Mouse (Mus musculus) stomach, postnatal 0 days (tissue): ENCODE measurements around the gene Sema3a. TPM values are rescaled to one million over a fixed set of nuclear protein-coding genes. Genes with fewer than 3 reads are reported as not detected.

Experiments
- ATAC-seq: fragments of 200-750 bp; cut with Nextera tagmentation; 2 replicates; pipeline ENCODE4 v1.8.0; 2017; ENCODE audit not compliant: low FRiP score, low TSS enrichment
- DNase-seq: peaks from one replicate; pipeline ENCODE4 v3.0.0-alpha.2; 2016; ENCODE audit warnings: low spot score
- H3K27ac ChIP-seq: fragments of 300-500 bp; sonication (generic); replicated peaks from 2 replicates; pipeline ENCODE4 v1.5.1; 2014; ENCODE audit warnings: mild to moderate bottlenecking, control low read depth
- H3K27me3 ChIP-seq: fragments of 300-500 bp; sonication (generic); 2 replicates; pipeline ENCODE4 v1.6.1; 2014; ENCODE audit warnings: low read length; ENCODE audit not compliant: control insufficient read depth, insufficient read depth
- H3K36me3 ChIP-seq: fragments of 300-500 bp; sonication (generic); 2 replicates; pipeline ENCODE4 v1.6.1; 2014; ENCODE audit warnings: low read length, mixed read lengths; ENCODE audit not compliant: control insufficient read depth, insufficient read depth
- H3K4me1 ChIP-seq: fragments of 300-500 bp; sonication (generic); replicated peaks from 2 replicates; pipeline ENCODE4 v1.6.1; 2014; ENCODE audit warnings: antibody characterized with exemption; ENCODE audit not compliant: control insufficient read depth, insufficient read depth
- H3K4me2 ChIP-seq: fragments of 300-500 bp; sonication (generic); replicated peaks from 2 replicates; pipeline ENCODE4 v1.6.1; 2014; ENCODE audit warnings: low read depth, mild to moderate bottlenecking, control low read depth, moderate library complexity
- H3K4me3 ChIP-seq: fragments of 300-500 bp; sonication (generic); 2 replicates; pipeline ENCODE4 v1.5.1; 2014; ENCODE audit warnings: low read depth, low read length, control low read depth
- H3K9ac ChIP-seq: fragments of 300-500 bp; sonication (generic); 2 replicates; pipeline ENCODE4 v1.6.1; 2014; ENCODE audit warnings: mild to moderate bottlenecking, low read length, control low read depth, mixed read lengths
- H3K9me3 ChIP-seq: fragments of 300-500 bp; sonication (generic); 2 replicates; pipeline ENCODE4 v1.6.1; 2016; ENCODE audit warnings: low read length; ENCODE audit not compliant: control insufficient read depth
- CTCF ChIP-seq: IDR thresholded peaks from 2 replicates; pipeline ENCODE4 v1.5.1; 2016; ENCODE audit warnings: antibody characterized with exemption, low read depth, mild to moderate bottlenecking, moderate library complexity
- EP300 ChIP-seq: optimal IDR thresholded peaks from 2 replicates; pipeline ENCODE3; 2016; ENCODE audit warnings: antibody characterized with exemption
- WGBS: fragments of 180-500 bp; shearing (Covaris S2); extraction: QIAGEN DNeasy Blood & Tissue Kit; methylation state at CpG from one replicate; pipeline ENCODE4 v1.1.7; 2014; 5-methylcytosine and 5-hydroxymethylcytosine counted together
- polyA plus RNA-seq: library from polyadenylated mRNA; unstranded; fragments of >200 nt; fragmentation: Nextera tagmentation; extraction: Ambion mirVana; gene quantifications from 2 replicates; pipeline ENCODE4 v1.2.1, GENCODE M21; 2015

Gene Sema3a
- polyA plus RNA-seq, 1 experiment from 2014 or later = 7.4 TPM

DNA sequence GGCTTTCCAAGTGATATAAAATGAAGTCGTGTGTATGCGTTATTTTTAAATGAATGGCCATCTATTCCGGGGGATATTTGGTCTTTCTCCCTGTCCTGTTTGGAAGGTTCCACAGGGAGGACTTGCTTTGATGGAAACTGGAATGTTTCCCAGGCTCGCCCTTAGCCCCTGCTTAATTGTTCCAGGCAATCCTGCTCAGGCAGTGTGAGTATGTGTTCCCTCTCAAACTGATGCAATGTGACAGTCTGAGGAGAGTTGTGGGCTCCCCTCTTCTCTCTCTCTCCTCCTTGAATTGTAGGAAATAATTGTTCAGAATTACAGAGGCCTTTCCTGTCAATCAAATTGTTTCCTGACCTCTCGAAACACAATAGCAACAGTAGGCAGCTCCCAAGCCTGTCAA is 202.1 kb downstream of the Sema3a start:
- Histone ChIP-seq H3K27me3 (no peaks in the 10 kb centered on the region), H3K36me3 (no peaks in the 10 kb centered on the region), H3K4me3 (no peak overlapping the region), H3K9me3 (no peaks in the 10 kb centered on the region), H3K4me1 (no peaks in the 10 kb centered on the region), H3K27ac (no peak overlapping the region), H3K9ac (no peak overlapping the region), H3K4me2 (no peak overlapping the region)
- no peak for ATAC-seq
- no peak for DNase-seq
- no peak for TF ChIP-seq CTCF
- 73% methylated on average over 5 of the region's 5 CpGs for WGBS

DNA sequence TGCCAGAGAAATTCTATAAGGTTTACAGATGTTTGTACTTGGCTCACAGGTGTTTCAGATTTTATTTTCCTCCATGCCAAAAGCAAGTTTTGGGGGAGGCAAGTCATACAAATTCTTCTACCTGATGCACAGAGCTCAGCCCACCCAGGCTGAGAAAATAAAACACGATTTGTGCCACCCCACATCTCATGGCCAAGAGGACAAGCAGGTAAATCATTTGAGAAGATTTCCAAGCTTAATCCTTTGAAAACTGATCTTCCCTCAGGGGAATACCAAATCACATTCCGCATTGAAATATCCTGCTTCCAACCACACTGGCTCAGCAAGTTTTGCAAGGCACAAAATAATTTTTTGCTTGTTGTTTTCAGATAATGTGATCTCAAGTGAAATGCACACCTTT is 206.2 kb downstream of the Sema3a start:
- ATAC-seq = no peak
- TF ChIP-seq CTCF = no peak
- TF ChIP-seq EP300 = no peak
- Histone ChIP-seq H3K4me1 (no peaks in the 10 kb centered on the region), H3K27ac (no peak overlapping the region), H3K9ac (no peak overlapping the region), H3K36me3 (no peaks in the 10 kb centered on the region), H3K4me2 (no peak overlapping the region), H3K9me3 (no peaks in the 10 kb centered on the region), H3K4me3 (no peak overlapping the region), H3K27me3 (no peaks in the 10 kb centered on the region)
- WGBS = 45% methylated on average over 2 of the region's 2 CpGs
- no peak for DNase-seq

DNA sequence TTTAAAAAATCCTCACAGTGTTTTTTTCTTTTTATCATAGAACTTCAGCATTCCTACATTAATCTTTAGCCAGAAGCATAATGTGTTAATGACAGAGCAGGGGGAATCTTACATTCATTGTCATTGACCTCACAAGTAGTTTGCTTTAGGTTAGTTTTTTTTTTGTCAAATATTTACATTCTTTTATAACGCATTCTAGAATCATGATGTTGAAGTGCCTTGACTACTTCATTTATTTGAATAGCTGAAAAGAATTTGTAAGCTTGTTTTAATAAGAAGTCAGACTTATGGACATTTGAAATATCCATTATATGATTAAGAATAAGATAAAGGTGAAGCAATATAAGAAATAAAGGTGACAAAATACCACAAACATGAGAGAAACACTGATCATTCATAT is 212.5 kb downstream of the Sema3a start:
- no peak for DNase-seq
- Histone ChIP-seq H3K9me3 (no peaks in the 10 kb centered on the region), H3K4me1 (no peaks in the 10 kb centered on the region), H3K4me2 (no peak overlapping the region), H3K27ac (no peak overlapping the region), H3K27me3 (no peaks in the 10 kb centered on the region), H3K9ac (no peak overlapping the region), H3K36me3 (no peaks in the 10 kb centered on the region), H3K4me3 (no peak overlapping the region)
- TF ChIP-seq EP300 (no peak), CTCF (no peak)
- no peak for ATAC-seq
- WGBS = 18% methylated on average over 1 of the region's 1 CpGs

DNA sequence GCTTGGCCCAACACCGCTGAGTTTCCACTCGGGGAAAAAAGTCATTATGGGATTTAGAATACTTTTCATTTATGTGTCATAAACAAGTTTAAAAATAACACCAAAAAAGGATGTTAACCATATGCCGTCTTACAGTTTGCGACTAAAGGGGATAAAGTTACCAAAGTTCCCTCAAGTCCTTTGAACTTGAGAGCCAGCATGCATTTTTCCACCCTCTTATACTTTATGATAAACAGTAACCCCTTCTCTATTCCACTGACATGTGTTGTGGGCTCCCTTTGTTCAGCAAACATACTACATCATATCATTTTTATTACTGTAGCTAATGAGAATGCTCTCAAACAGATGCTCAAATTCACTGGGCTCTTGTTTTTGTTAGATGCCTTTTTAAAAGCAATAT is 221.9 kb downstream of the Sema3a start:
- TF ChIP-seq EP300 (no peak), CTCF (no peak)
- no peak overlapping the region for H3K9ac ChIP-seq
- WGBS = 45% methylated on average over 4 of the region's 4 CpGs
- H3K27ac ChIP-seq = no peak overlapping the region
- H3K36me3 ChIP-seq = no peaks in the 10 kb centered on the region
- no peak overlapping the region for H3K4me2 ChIP-seq
- H3K4me1 ChIP-seq = no peaks in the 10 kb centered on the region
- ATAC-seq (no peak), DNase-seq (no peak)
- no peaks in the 10 kb centered on the region for H3K27me3 ChIP-seq
- no peaks in the 10 kb centered on the region for H3K9me3 ChIP-seq
- no peak overlapping the region for H3K4me3 ChIP-seq

DNA sequence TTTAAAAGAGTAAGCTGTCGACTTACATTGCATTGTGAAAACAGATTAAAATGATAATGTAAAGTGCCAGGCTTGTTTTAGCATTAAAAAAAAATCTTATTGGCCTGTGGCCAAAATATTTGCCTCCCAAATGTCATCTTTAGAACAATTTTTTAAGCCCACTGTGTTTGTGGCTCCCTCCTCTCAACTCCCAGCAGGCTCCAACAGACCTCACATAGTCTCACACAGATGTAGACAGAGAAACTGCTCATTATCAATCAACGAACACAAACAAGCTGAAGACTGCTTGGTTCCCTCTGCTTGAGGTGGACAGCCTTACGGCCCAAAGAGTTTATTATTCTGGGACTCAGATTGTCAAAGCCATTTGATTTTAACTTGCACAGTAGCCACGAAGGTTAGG is 226.4 kb downstream of the Sema3a start:
- Histone ChIP-seq H3K27ac (no peak overlapping the region), H3K4me2 (no peak overlapping the region), H3K9ac (no peak overlapping the region), H3K9me3 (no peaks in the 10 kb centered on the region), H3K4me1 (no peaks in the 10 kb centered on the region), H3K36me3 (no peaks in the 10 kb centered on the region), H3K4me3 (no peak overlapping the region), H3K27me3 (no peaks in the 10 kb centered on the region)
- 54% methylated on average over 4 of the region's 4 CpGs for WGBS
- no peak for TF ChIP-seq EP300
- TF ChIP-seq CTCF = no peak
- ATAC-seq (no peak), DNase-seq (no peak)

DNA sequence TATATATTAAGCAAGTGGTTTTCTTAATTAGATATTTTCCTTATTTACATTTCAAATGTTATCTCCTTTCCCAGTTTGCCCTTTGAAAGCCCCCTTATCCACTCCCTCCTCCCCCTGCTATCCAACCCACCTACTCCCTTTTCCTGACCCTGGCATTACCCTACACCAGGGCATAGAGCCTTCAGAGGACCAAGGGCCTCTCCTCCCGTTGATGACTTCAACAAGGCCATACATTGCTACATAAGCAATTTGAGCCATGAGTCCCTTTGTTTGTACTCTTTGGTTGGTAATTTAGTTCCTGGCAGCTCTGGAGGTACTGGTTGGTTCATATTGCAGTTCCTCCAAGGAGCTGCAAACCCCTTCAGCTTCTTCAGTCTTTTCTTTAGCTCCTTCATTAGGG is 227.8 kb downstream of the Sema3a start:
- H3K27ac ChIP-seq = no peak overlapping the region
- no peak overlapping the region for H3K4me2 ChIP-seq
- 63% methylated on average over 1 of the region's 1 CpGs for WGBS
- no peaks in the 10 kb centered on the region for H3K36me3 ChIP-seq
- no peak overlapping the region for H3K4me3 ChIP-seq
- no peak for DNase-seq
- no peak overlapping the region for H3K9ac ChIP-seq
- TF ChIP-seq CTCF = no peak
- TF ChIP-seq EP300 = no peak
- no peaks in the 10 kb centered on the region for H3K4me1 ChIP-seq
- H3K27me3 ChIP-seq = no peaks in the 10 kb centered on the region
- no peaks in the 10 kb centered on the region for H3K9me3 ChIP-seq
- ATAC-seq = no peak

DNA sequence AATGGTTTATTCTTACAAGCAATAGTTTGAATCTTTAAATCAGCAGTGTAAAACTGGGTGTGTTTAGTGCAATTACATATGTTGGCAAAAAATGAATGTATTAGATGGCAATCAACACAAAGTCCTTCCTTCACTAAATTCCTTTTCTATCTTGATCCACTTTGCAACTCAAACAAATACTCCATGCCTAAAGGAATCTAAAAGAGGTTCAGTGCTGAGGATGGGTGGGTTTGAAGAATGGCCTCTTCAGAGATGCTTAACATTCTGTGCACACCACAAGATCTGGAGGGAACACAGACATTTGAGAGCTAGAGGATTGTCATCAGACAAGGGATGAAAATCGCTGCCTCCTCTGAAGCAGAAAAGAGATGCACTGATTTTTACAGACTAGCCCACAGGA is 228.3 kb downstream of the Sema3a start:
- no peak overlapping the region for H3K4me2 ChIP-seq
- H3K9ac ChIP-seq = no peak overlapping the region
- DNase-seq (no peak), ATAC-seq (no peak)
- H3K4me1 ChIP-seq = no peaks in the 10 kb centered on the region
- no peak overlapping the region for H3K4me3 ChIP-seq
- no peak overlapping the region for H3K27ac ChIP-seq
- no peak for TF ChIP-seq EP300
- TF ChIP-seq CTCF = no peak
- no peaks in the 10 kb centered on the region for H3K27me3 ChIP-seq
- WGBS = 83% methylated on average over 1 of the region's 1 CpGs
- H3K36me3 ChIP-seq = no peaks in the 10 kb centered on the region
- H3K9me3 ChIP-seq = no peaks in the 10 kb centered on the region
